Mouse (Mus musculus): Measurements from ENCODE around the gene Hdac1. TPM values are rescaled to one million over a fixed set of nuclear protein-coding genes. Genes with fewer than 3 reads are reported as not detected.

Gene Hdac1
- polyA plus RNA-seq, 1 experiment from 2014 or later, result 101 TPM

DNA sequence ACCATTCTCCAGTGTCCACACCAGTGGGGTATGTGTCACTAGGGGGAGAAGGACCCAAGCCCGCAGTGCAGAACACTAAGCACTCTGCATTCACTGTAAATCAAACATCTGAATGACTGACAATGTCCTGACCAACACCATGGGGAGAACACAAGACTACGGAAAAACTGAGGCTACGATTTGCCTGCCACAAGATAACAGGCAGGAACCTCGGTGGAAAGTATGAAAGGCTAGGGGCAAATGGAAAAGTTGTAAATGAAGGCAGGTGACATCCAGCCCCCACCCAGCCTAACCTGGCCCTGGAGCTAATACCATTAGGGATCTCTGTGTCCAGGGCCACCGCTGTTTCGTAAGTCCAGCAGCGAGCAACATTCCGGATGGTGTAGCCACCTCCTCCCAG lies 24.0 kb downstream of the Hdac1 start:
- Histone ChIP-seq H3K9me3 (ENCODE audit: low read length) (no peaks in the 10 kb centered on the region), H3K4me1 (ENCODE audit: insufficient read depth, low read depth, low read length) (no peaks in the 10 kb centered on the region), H3K27me3 (replicated peaks; ENCODE audit: insufficient read depth, low read length) (no peaks in the 10 kb centered on the region), H3K9ac (replicated peaks; ENCODE audit: low read depth) (no peak overlapping the region), H3K27ac (ENCODE audit: low read length) (no peak overlapping the region), H3K36me3 (ENCODE audit: insufficient read depth, low read length) (peaks cover 6% of the 10 kb centered on the region; the same call in 1 of the 2 replicates), H3K4me2 (replicated peaks; ENCODE audit: low read depth, low read length) (no peak overlapping the region), H3K4me3 (ENCODE audit: low read depth, low read length) (no peak overlapping the region)
- ATAC-seq (no peak), DNase-seq (ENCODE audit: low spot score) (no peak)
- TF ChIP-seq EP300 (IDR thresholded peaks at IDR 0.05) (no peak), CTCF (IDR thresholded peaks at IDR 0.05) (no peak)
- 91% methylated on average over 8 of the region's 8 CpGs for WGBS

DNA sequence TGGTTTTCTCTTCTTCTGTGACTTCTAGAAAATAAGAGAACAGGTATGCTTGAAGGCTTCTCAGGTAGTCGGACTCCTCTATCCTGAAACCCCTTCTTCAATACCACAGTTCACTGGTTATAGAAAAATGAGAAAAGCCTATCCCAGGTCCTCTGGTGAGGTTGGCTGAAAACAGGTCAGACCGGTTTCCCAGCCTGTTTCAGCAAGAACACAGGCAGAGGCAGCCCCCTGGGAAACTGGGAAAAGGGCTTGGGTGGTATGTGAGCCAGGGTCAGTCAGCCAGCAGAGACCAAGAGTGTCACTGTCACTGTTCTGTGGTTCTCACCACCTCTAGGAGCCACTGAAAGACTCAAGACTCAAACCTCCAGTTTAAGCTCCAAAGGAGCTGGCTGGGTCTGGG lies 25.6 kb downstream of the Hdac1 start:
- Histone ChIP-seq H3K4me1 (ENCODE audit: insufficient read depth, low read depth, low read length) (no peaks in the 10 kb centered on the region), H3K4me2 (replicated peaks; ENCODE audit: low read depth, low read length) (no peak overlapping the region), H3K27ac (ENCODE audit: low read length) (peak overlapping the region; percentile 43; the same call in 1 of the 2 replicates), H3K4me3 (ENCODE audit: low read depth, low read length) (no peak overlapping the region), H3K9ac (replicated peaks; ENCODE audit: low read depth) (no peak overlapping the region), H3K27me3 (replicated peaks; ENCODE audit: insufficient read depth, low read length) (no peaks in the 10 kb centered on the region), H3K9me3 (ENCODE audit: low read length) (no peaks in the 10 kb centered on the region), H3K36me3 (ENCODE audit: insufficient read depth, low read length) (no peaks in the 10 kb centered on the region; the same call in 1 of the 2 replicates)
- ATAC-seq, result no peak
- WGBS, result 52% methylated on average over 2 of the region's 2 CpGs
- no peak for TF ChIP-seq CTCF (IDR thresholded peaks at IDR 0.05)
- TF ChIP-seq EP300 (IDR thresholded peaks at IDR 0.05), result no peak
- DNase-seq (ENCODE audit: low spot score), result peak; percentile 71

DNA sequence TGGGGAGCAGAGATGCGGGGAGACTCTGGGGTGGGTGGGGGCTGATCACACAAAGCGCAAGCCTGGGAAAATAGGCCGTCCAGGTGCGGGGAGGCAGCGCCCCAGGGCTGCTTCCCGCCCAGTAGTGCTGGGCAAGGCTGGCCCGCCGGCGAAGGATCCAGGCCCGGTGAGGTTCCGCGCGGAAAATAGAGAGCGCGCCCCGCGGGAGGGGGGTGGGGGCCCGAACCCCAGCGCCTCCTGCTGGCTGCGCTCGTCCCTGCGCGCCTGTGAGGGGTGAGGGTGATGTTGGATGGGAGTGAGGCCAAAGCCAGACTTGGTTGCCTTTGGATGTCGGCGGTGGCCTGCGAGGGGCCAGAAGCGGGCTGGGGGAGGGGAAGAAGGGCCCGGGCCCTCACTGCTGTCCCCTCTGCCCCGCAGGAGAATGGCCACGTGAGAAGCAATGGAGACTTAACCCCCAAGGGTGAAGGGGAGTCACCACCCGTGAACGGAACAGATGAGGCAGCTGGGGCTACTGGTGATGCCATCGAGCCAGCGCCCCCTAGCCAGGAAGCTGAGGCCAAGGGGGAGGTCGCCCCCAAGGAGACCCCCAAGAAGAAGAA lies 28.1 kb downstream of the Hdac1 start:
- WGBS, result 0% methylated on average over 25 of the region's 35 CpGs
- ATAC-seq (peak; percentile 66), DNase-seq (ENCODE audit: low spot score) (peak; percentile 67)
- H3K9ac ChIP-seq (replicated peaks; ENCODE audit: low read depth), result peak overlapping the region; percentile 87
- H3K4me2 ChIP-seq (replicated peaks; ENCODE audit: low read depth, low read length), result peak overlapping the region; percentile 98
- H3K4me1 ChIP-seq (ENCODE audit: insufficient read depth, low read depth, low read length), result no peaks in the 10 kb centered on the region
- peak overlapping the region; percentile 91 for H3K4me3 ChIP-seq (ENCODE audit: low read depth, low read length)
- no peaks in the 10 kb centered on the region for H3K36me3 ChIP-seq (ENCODE audit: insufficient read depth, low read length)
- TF ChIP-seq CTCF (IDR thresholded peaks at IDR 0.05) (peak; percentile 90), EP300 (IDR thresholded peaks at IDR 0.05) (no peak)
- H3K27me3 ChIP-seq (replicated peaks; ENCODE audit: insufficient read depth, low read length), result no peaks in the 10 kb centered on the region
- H3K27ac ChIP-seq (ENCODE audit: low read length), result peak overlapping the region; percentile 80
- no peaks in the 10 kb centered on the region for H3K9me3 ChIP-seq (ENCODE audit: low read length)

DNA sequence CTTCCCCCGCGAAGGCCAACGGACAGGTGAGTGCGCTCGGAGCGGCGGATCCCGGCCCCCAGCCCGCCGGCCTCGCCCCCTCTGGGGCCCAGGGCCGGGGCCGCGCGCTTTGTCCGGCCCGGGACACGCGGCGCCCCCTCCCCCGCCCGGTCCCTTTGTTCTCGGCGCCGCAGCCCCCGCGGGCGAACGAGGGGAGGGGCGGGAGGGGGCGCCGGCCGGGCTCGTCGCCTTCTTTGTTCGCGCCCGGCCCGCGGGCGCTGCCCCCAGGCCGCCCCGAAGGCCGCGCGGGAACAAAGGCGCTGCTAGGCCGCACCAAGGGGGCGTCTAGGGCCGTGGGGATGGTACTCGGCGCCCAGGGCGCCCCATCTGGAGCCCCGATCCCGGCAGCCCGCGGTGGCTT lies 28.6 kb downstream of the Hdac1 start:
- 0% methylated on average over 12 of the region's 57 CpGs for whole genome bisulfite sequencing
- no peaks in the 10 kb centered on the region for H3K4me1 ChIP-seq (ENCODE audit: insufficient read depth, low read depth, low read length)
- no peak for DNase-seq (ENCODE audit: low spot score)

DNA sequence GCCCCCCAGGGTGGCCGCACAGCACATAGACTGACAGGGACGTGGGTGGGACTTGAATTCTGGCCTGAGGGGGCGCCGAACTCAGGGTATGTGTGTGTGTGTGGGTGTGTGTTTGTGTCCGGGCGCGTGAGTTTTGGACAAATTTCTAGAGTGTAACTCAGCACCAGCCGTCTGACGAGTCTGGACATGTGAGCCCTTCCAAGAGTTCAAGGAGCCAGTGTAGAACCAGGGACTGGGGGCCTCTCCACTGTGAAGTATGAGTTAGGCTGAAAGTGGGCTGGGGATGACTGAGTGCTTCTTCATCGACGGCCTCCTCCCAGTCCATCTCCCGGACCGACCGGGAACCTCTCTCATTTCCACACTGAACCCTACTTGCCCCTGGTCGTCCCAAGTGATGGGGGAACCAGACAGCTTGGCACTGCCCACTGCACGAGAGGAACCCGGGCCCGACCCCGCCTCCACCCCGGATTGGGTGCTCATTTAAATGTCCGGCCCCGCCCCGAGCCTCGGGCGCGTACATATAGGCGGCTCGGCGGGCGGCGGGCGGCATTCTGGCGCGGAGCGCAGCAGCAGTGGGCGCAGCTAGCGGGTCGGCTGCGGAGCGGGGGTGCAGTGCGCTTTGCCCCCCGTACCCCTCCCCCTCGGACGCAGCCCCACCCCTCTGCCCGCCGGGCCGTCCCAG lies 29.3 kb downstream of the Hdac1 start, which contains the start of gene Marcksl1:
Marcksl1 (plus strand) TSS at position 496 of the 682 bp plus-strand sequence.
- Histone ChIP-seq H3K4me2 (replicated peaks; ENCODE audit: low read depth, low read length) (peak within 1 kb of the TSS; percentile 98), H3K27me3 (replicated peaks; ENCODE audit: insufficient read depth, low read length) (no peaks in the 10 kb centered on the region), H3K4me3 (ENCODE audit: low read depth, low read length) (peak within 1 kb of the TSS; percentile 91), H3K36me3 (ENCODE audit: insufficient read depth, low read length) (no peaks in the 10 kb centered on the region), H3K9me3 (ENCODE audit: low read length) (no peaks in the 10 kb centered on the region), H3K4me1 (ENCODE audit: insufficient read depth, low read depth, low read length) (no peaks in the 10 kb centered on the region), H3K9ac (replicated peaks; ENCODE audit: low read depth) (peak within 1 kb of the TSS; percentile 87), H3K27ac (ENCODE audit: low read length) (peak within 1 kb of the TSS; percentile 80)
- no peak for TF ChIP-seq EP300 (IDR thresholded peaks at IDR 0.05)
- peak; percentile 32; the same call in 1 of the 2 replicates for TF ChIP-seq CTCF (IDR thresholded peaks at IDR 0.05)
- DNase-seq (ENCODE audit: low spot score) (peak; percentile 93), ATAC-seq (peak; percentile 90)
- 8% methylated on average over 36 of the region's 47 CpGs for WGBS

More for the DNA sequence above, 28.6 kb downstream of the Hdac1 start:
- Histone ChIP-seq H3K9ac (replicated peaks; ENCODE audit: low read depth) (peak overlapping the region; percentile 87), H3K4me2 (replicated peaks; ENCODE audit: low read depth, low read length) (peak overlapping the region; percentile 98), H3K9me3 (ENCODE audit: low read length) (no peaks in the 10 kb centered on the region), H3K27me3 (replicated peaks; ENCODE audit: insufficient read depth, low read length) (no peaks in the 10 kb centered on the region), H3K4me3 (ENCODE audit: low read depth, low read length) (peak overlapping the region; percentile 91), H3K27ac (ENCODE audit: low read length) (peak overlapping the region; percentile 80), H3K36me3 (ENCODE audit: insufficient read depth, low read length) (no peaks in the 10 kb centered on the region)
- TF ChIP-seq EP300 (IDR thresholded peaks at IDR 0.05) (no peak), CTCF (IDR thresholded peaks at IDR 0.05) (no peak)
- ATAC-seq, result peak; percentile 34

DNA sequence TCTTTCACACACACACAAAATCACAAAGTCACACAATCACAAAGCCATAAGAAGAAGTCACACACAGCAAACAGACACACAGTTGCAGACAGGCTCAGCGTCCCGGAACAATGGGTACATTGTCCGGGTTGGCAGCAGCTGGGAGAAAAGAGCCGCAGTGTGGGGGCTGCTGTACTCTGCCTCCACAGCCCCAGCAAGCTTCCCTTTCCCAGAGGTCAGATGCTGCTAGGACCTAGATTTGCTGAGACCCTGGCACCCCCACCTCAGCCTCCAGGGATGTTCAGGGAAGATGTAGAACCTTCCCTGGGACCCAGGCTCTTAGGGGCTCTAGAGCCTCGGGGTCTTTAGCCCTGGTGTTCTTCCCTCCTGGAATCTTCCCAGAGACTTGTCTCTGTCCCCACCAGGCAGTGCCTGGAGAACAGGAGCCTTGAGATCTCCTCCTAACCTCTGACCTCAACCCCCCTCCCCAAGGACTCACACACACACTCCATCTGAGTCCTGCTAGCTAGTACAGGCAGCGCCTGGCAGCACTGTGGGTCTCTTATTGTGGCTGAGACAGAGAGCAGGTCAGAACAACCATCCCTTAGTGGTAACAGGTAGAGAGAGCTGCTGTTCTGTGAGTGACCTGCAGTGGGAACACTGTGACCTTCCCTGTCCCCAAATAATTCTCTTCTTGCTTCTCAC lies 31.0 kb downstream of the Hdac1 start:
- 44% methylated on average over 6 of the region's 6 CpGs for WGBS
- no peaks in the 10 kb centered on the region for H3K9me3 ChIP-seq (ENCODE audit: low read length)
- H3K4me1 ChIP-seq (ENCODE audit: insufficient read depth, low read depth, low read length), result no peaks in the 10 kb centered on the region
- no peak for ATAC-seq
- H3K4me2 ChIP-seq (replicated peaks; ENCODE audit: low read depth, low read length), result no peak overlapping the region
- H3K9ac ChIP-seq (replicated peaks; ENCODE audit: low read depth), result no peak overlapping the region
- no peak overlapping the region for H3K4me3 ChIP-seq (ENCODE audit: low read depth, low read length)
- H3K27ac ChIP-seq (ENCODE audit: low read length), result no peak overlapping the region
- no peak for DNase-seq (ENCODE audit: low spot score)
- no peak for TF ChIP-seq EP300 (IDR thresholded peaks at IDR 0.05)
- no peak for TF ChIP-seq CTCF (IDR thresholded peaks at IDR 0.05)
- H3K27me3 ChIP-seq (replicated peaks; ENCODE audit: insufficient read depth, low read length), result no peaks in the 10 kb centered on the region
- H3K36me3 ChIP-seq (ENCODE audit: insufficient read depth, low read length), result no peaks in the 10 kb centered on the region

Measured in lung, postnatal 0 days (tissue).